Mouse (Mus musculus) MEL (cell line): ENCODE results near the gene Foxn3. TPM values are rescaled to one million over a fixed set of nuclear protein-coding genes. Genes with fewer than 3 reads are reported as not detected.

Source experiments
- DNase-seq: peaks from one replicate; pipeline ENCODE4 v3.0.0; 2011; ENCODE audit warnings: low read depth, low spot score
- H3K27ac ChIP-seq: 2 replicates; pipeline ENCODE4 v1.5.1; 2012; ENCODE audit warnings: low read depth, mild to moderate bottlenecking, control low read depth, low read length, moderate library complexity; ENCODE audit not compliant: control insufficient read depth
- H3K27me3 ChIP-seq, 2 experiments: fragments of 150-350 bp in 1 of 2; sonication (generic) in 1 of 2; 2 replicates each; pipeline ENCODE4 v1.6.1; 2012; ENCODE audit warnings: low read length in 2 of 2, mild to moderate bottlenecking in 2 of 2, improper control_type of control experiment in 1 of 2, moderate library complexity in 1 of 2; ENCODE audit not compliant: insufficient read depth in 2 of 2, control insufficient read depth in 1 of 2
- H3K36me3 ChIP-seq, 2 experiments: 2 replicates each; pipeline ENCODE4 v1.6.1; 2012 to 2014; ENCODE audit warnings: low read length in 2 of 2, improper control_type of control experiment in 1 of 2, inconsistent platforms in 1 of 2, mild to moderate bottlenecking in 1 of 2; ENCODE audit not compliant: insufficient read depth in 2 of 2, control insufficient read depth in 1 of 2
- H3K4me1 ChIP-seq, 2 experiments: fragments of 150-350 bp in 1 of 2; sonication (generic) in 1 of 2; 2 replicates each; pipeline ENCODE4 v1.6.1; 2012; ENCODE audit warnings: low read length in 2 of 2, improper control_type of control experiment in 1 of 2, mild to moderate bottlenecking in 1 of 2; ENCODE audit not compliant: insufficient read depth in 2 of 2, control insufficient read depth in 1 of 2
- H3K4me3 ChIP-seq, 2 experiments: fragments of 150-350 bp in 1 of 2; sonication (generic) in 1 of 2; 2 replicates each; pipeline ENCODE4 v1.5.1; 2012; ENCODE audit warnings: low read depth in 2 of 2, low read length in 2 of 2, mild to moderate bottlenecking in 2 of 2, moderate library complexity in 2 of 2, control low read depth in 1 of 2, improper control_type of control experiment in 1 of 2; ENCODE audit not compliant: control insufficient read depth in 1 of 2, insufficient read depth in 1 of 2
- H3K79me2 ChIP-seq: 2 replicates; pipeline ENCODE4 v1.6.1; 2012; ENCODE audit warnings: mild to moderate bottlenecking, low read length, moderate library complexity; ENCODE audit not compliant: control insufficient read depth, poor library complexity, insufficient read depth
- H3K9ac ChIP-seq: 2 replicates; pipeline ENCODE4 v1.6.1; 2012; ENCODE audit warnings: low read depth, mild to moderate bottlenecking, control low read depth, low read length, moderate library complexity; ENCODE audit not compliant: control insufficient read depth, poor library complexity, severe bottlenecking
- H3K9me3 ChIP-seq: fragments of 150-350 bp; sonication (generic); replicated peaks from 2 replicates; pipeline ENCODE4 v1.6.1; 2012; ENCODE audit warnings: mild to moderate bottlenecking, low read length, improper control_type of control experiment, moderate library complexity; ENCODE audit not compliant: insufficient read depth
- BHLHE40 ChIP-seq: IDR thresholded peaks from 2 replicates; pipeline ENCODE4 v1.6.1; 2012; ENCODE audit warnings: low read depth, mild to moderate bottlenecking, inconsistent platforms, low read length, improper control_type of control experiment, borderline replicate concordance
- CTCF ChIP-seq, 3 experiments: IDR thresholded peaks in 2 of 3; conservative IDR thresholded peaks in 1 of 3; 2 replicates each; pipeline ENCODE4 v1.5.1; 2011 to 2012; ENCODE audit warnings: low read length in 3 of 3, low read depth in 2 of 3, mild to moderate bottlenecking in 2 of 3, improper control_type of control experiment in 1 of 3, inconsistent platforms in 1 of 3, mixed read lengths in 1 of 3, moderate library complexity in 1 of 3; ENCODE audit not compliant: control insufficient read depth in 1 of 3, insufficient read depth in 1 of 3, poor library complexity in 1 of 3, severe bottlenecking in 1 of 3
- E2F4 ChIP-seq: IDR thresholded peaks from 2 replicates; pipeline ENCODE4 v1.6.1; 2011; ENCODE audit warnings: low read depth, low read length, improper control_type of control experiment, borderline replicate concordance
- ELF1 ChIP-seq: IDR thresholded peaks from 2 replicates; pipeline ENCODE4 v1.6.1; 2014; ENCODE audit warnings: low read depth, mild to moderate bottlenecking, inconsistent platforms, low read length, improper control_type of control experiment, moderate library complexity
- ETS1 ChIP-seq: IDR thresholded peaks from 2 replicates; pipeline ENCODE4 v1.6.1; 2012; ENCODE audit warnings: low read depth, mild to moderate bottlenecking, inconsistent platforms, low read length, improper control_type of control experiment, moderate library complexity
- GABPA ChIP-seq: IDR thresholded peaks from 2 replicates; pipeline ENCODE4 v1.6.1; 2012; ENCODE audit warnings: low read depth, mild to moderate bottlenecking, inconsistent platforms, low read length, improper control_type of control experiment, moderate library complexity
- HCFC1 ChIP-seq: IDR thresholded peaks from 2 replicates; pipeline ENCODE4 v1.6.1; 2012; ENCODE audit warnings: low read depth, mild to moderate bottlenecking, inconsistent platforms, low read length, improper control_type of control experiment, moderate library complexity
- MAFK ChIP-seq: IDR thresholded peaks from 2 replicates; pipeline ENCODE4 v1.6.1; 2011; ENCODE audit warnings: low read depth, mild to moderate bottlenecking, low read length, improper control_type of control experiment, borderline replicate concordance
- MAZ ChIP-seq: IDR thresholded peaks from 2 replicates; pipeline ENCODE4 v1.6.1; 2012; ENCODE audit warnings: low read depth, mild to moderate bottlenecking, inconsistent platforms, low read length, improper control_type of control experiment
- MEF2A ChIP-seq: IDR thresholded peaks from 2 replicates; pipeline ENCODE4 v1.6.1; 2014; ENCODE audit warnings: low read depth, mild to moderate bottlenecking, inconsistent platforms, low read length, improper control_type of control experiment; ENCODE audit not compliant: poor library complexity, insufficient replicate concordance, severe bottlenecking; ENCODE audit errors: extremely low read depth
- MXI1 ChIP-seq: IDR thresholded peaks from 2 replicates; pipeline ENCODE4 v1.6.1; 2011; ENCODE audit warnings: mild to moderate bottlenecking, low read depth, low read length, improper control_type of control experiment
- MYC ChIP-seq: IDR thresholded peaks from 2 replicates; pipeline ENCODE4 v1.6.1; 2011; ENCODE audit warnings: low read depth, mild to moderate bottlenecking, low read length, improper control_type of control experiment, moderate library complexity
- POLR2A ChIP-seq, 2 experiments: IDR thresholded peaks; 2 replicates each; pipeline ENCODE4 v1.6.1; 2011 to 2012; ENCODE audit warnings: low read length in 2 of 2, mild to moderate bottlenecking in 2 of 2, control low read depth in 1 of 2, improper control_type of control experiment in 1 of 2, low read depth in 1 of 2, moderate library complexity in 1 of 2; ENCODE audit not compliant: control insufficient read depth in 1 of 2, insufficient read depth in 1 of 2, poor library complexity in 1 of 2
- POLR2AphosphoS5 ChIP-seq: IDR thresholded peaks from 2 replicates; pipeline ENCODE4 v1.6.1; 2012; ENCODE audit warnings: low read depth, borderline replicate concordance, mild to moderate bottlenecking, inconsistent platforms, low read length, moderate library complexity, mixed read lengths
- RCOR1 ChIP-seq: IDR thresholded peaks from 2 replicates; pipeline ENCODE4 v1.6.1; 2012; ENCODE audit warnings: low read depth, mild to moderate bottlenecking, inconsistent platforms, low read length, improper control_type of control experiment
- SIN3A ChIP-seq: IDR thresholded peaks from 2 replicates; pipeline ENCODE4 v1.6.1; 2012; ENCODE audit warnings: low read length, improper control_type of control experiment, inconsistent platforms
- SMC3 ChIP-seq: IDR thresholded peaks from 2 replicates; pipeline ENCODE4 v1.6.1; 2011; ENCODE audit warnings: low read depth, low read length, improper control_type of control experiment
- TCF12 ChIP-seq: IDR thresholded peaks from 2 replicates; pipeline ENCODE4 v1.6.1; 2014; ENCODE audit warnings: low read depth, mild to moderate bottlenecking, inconsistent platforms, low read length, improper control_type of control experiment, moderate library complexity
- UBTF ChIP-seq: IDR thresholded peaks from 2 replicates; pipeline ENCODE4 v1.6.1; 2012; ENCODE audit warnings: low read depth, mild to moderate bottlenecking, inconsistent platforms, low read length, improper control_type of control experiment, moderate library complexity, borderline replicate concordance; ENCODE audit not compliant: insufficient read depth
- USF1 ChIP-seq: IDR thresholded peaks from 2 replicates; pipeline ENCODE4 v1.6.1; 2014; ENCODE audit warnings: low read depth, mild to moderate bottlenecking, inconsistent platforms, low read length, improper control_type of control experiment, moderate library complexity
- ZC3H11A ChIP-seq: IDR thresholded peaks from 2 replicates; pipeline ENCODE4 v1.6.1; 2012; ENCODE audit warnings: low read depth, mild to moderate bottlenecking, inconsistent platforms, low read length, improper control_type of control experiment
- ZMIZ1 ChIP-seq: IDR thresholded peaks from 2 replicates; pipeline ENCODE4 v1.6.1; 2012; ENCODE audit warnings: low read depth, mild to moderate bottlenecking, inconsistent platforms, low read length, improper control_type of control experiment, moderate library complexity
- ZNF384 ChIP-seq: IDR thresholded peaks from 2 replicates; pipeline ENCODE4 v1.6.1; 2012; ENCODE audit warnings: low read depth, mild to moderate bottlenecking, inconsistent platforms, low read length, improper control_type of control experiment
- polyA plus RNA-seq, 2 experiments: library from polyadenylated mRNA; stranded (reverse) in 1 of 2; unstranded in 1 of 2; fragments of >175 nt in 1 of 2; fragments of >200 nt in 1 of 2; gene quantifications; 2 replicates each; pipeline versions ENCODE4 v1.2.1 to v1.2.4; 2012; ENCODE audit warnings: low replicate concordance in 2 of 2, low read depth in 1 of 2; ENCODE audit not compliant: insufficient read length in 2 of 2, insufficient read depth in 1 of 2, missing spikeins in 1 of 2
- total RNA-seq: library from RNA; depleted of rRNA; stranded (reverse); fragments of 300-350 nt; gene quantifications from 2 replicates; pipeline ENCODE4 v1.2.3, GENCODE M21; 2012

Gene Foxn3
- total and polyA plus RNA-seq, 3 experiments, result 15.5 to 22.8 TPM; not detected in 1

- Histone ChIP-seq H3K36me3 (peaks cover 0 to 1% of the 10 kb centered on the region in 2 experiments; a peak in 2 of 4 replicates), H3K4me1 (peaks cover 0 to 4% of the 10 kb centered on the region in 2 experiments; a peak in 2 of 4 replicates), H3K9ac (no peak overlapping the region), H3K9me3 (no peaks in the 10 kb centered on the region)
- no peak for TF ChIP-seq GABPA
- TF ChIP-seq SIN3A, result no peak
- TF ChIP-seq TCF12, result no peak
- TF ChIP-seq UBTF, result no peak
- no peak for TF ChIP-seq MAFK
- TF ChIP-seq ZC3H11A, result no peak
- TF ChIP-seq ZNF384, result no peak
- TF ChIP-seq POLR2A (IDR thresholded peaks at IDR 0.05; ENCODE audit: control insufficient read depth in 1 of 2, insufficient read depth in 1 of 2, low read depth in 1 of 2, low read length in 2 of 2, poor library complexity in 1 of 2), result no peak
- no peak for TF ChIP-seq E2F4
- no peak for TF ChIP-seq MXI1
- TF ChIP-seq MYC, result no peak
- TF ChIP-seq RCOR1, result no peak
- no peak for TF ChIP-seq ELF1
- no peak for TF ChIP-seq MEF2A
- TF ChIP-seq HCFC1, result no peak
- no peak for TF ChIP-seq MAZ
- TF ChIP-seq POLR2AphosphoS5, result no peak
- no peak for TF ChIP-seq SMC3
- TF ChIP-seq, all 39 proteins: peak for 0
- Histone ChIP-seq H3K4me3 (no peak overlapping the region), H3K27me3 (no peaks in the 10 kb centered on the region), H3K27ac (no peak overlapping the region), H3K79me2 (no peaks in the 10 kb centered on the region)
- no peak for DNase-seq
These were observed 277.7 kb downstream of the Foxn3 start for GRCm38 (mm10) chr12:99285656-99286055.

- no peak for DNase-seq
- Histone ChIP-seq H3K4me3 (no peak overlapping the region), H3K9me3 (no peaks in the 10 kb centered on the region), H3K4me1 (peaks cover 0 to 9% of the 10 kb centered on the region in 2 experiments; a peak in 2 of 4 replicates), H3K27ac (no peak overlapping the region), H3K27me3 (no peaks in the 10 kb centered on the region), H3K9ac (no peak overlapping the region), H3K36me3 (peaks cover 0 to 6% of the 10 kb centered on the region in 2 experiments; a peak in 2 of 4 replicates), H3K79me2 (no peaks in the 10 kb centered on the region)
- TF ChIP-seq CTCF (IDR thresholded peaks at IDR 0.05 in 2 of 3, conservative IDR thresholded peaks at IDR 0.05 in 1 of 3; ENCODE audit: control insufficient read depth in 1 of 3, insufficient read depth in 1 of 3, low read depth in 2 of 3, low read length in 3 of 3, poor library complexity in 1 of 3, severe bottlenecking in 1 of 3) (no peak), MEF2A (no peak), RCOR1 (no peak), MAFK (no peak), BHLHE40 (no peak), USF1 (no peak), MYC (no peak), POLR2A (IDR thresholded peaks at IDR 0.05; ENCODE audit: control insufficient read depth in 1 of 2, insufficient read depth in 1 of 2, low read depth in 1 of 2, low read length in 2 of 2, poor library complexity in 1 of 2) (no peak), E2F4 (no peak), ELF1 (no peak), ETS1 (no peak), ZNF384 (no peak), ZMIZ1 (no peak)
These were observed 278.2 kb downstream of the Foxn3 start for GRCm38 (mm10) chr12:99285199-99285598.
